Mouse (Mus musculus) liver, adult 2 months (tissue): Measurements from ENCODE around the gene Pign.

ENCODE experiments used
- CTCF ChIP-seq: fragments of 200-500 bp; IDR thresholded peaks from 2 replicates; pipeline ENCODE4 v1.5.1; 2011; ENCODE audit warnings: low read depth, low read length, control low read depth
- POLR2A ChIP-seq: fragments of 200-500 bp; IDR thresholded peaks from 2 replicates; pipeline ENCODE4 v1.6.1; 2011; ENCODE audit warnings: low read length, control low read depth; ENCODE audit not compliant: insufficient read depth; ENCODE audit errors: extremely low read depth

- TF ChIP-seq POLR2A (no peak), CTCF (no peak)
These were observed 12.8 kb downstream of the Pign start for GRCm38 (mm10) chr1:105650650-105651049.
